Mouse (Mus musculus) A20 (cell line): ENCODE measurements around the gene Pak2.
A peak's percentile ranks its signal among the peaks of the same experiment; 100 is the strongest.
"Not testable (repeated sequence)": the region's sequence is repeated elsewhere in the genome, so short reads cannot be mapped to it uniquely, and the experiment has no call there.

Experiments used
- DNase-seq: peaks from one replicate; pipeline ENCODE4 v3.0.0-alpha.2; 2011; ENCODE audit warnings: low read depth, low spot score

Pak2 gene

DNA sequence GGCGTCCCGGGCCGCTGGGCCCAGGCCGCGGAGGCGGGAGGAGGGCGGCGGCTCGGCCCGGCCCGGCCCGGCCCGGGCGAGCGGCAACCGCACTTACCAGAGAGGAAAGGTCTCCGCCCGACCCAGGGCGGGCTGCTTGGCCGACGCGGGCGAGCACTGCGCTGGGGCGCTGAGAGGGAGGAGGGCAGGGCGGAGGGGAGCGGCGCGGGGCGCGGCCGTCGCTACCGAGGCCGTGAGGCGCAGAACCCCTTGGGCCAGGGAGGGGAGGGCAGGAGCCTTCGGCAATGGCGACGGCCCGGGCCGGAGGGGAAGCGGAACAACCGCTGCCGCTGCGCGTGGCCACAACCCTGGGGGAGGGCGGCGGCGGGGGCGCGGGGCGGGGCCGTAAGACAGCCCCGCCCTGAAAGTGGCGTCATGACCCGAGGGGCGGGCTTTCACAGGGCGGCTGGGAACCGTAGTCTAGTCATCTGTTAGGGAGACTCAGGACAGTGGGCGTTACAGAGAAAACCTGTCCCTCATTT is at the start of gene Pak2:
Gene Pak2, minus strand, starts transcription at position 352 of the 521 bp plus-strand sequence.
- peak; percentile 90 for DNase-seq

GRCm38 (mm10) chr16:32127046-32127445 is 47.9 kb upstream of the Pak2 start:
- no peak for DNase-seq

GRCm38 (mm10) chr16:32125364-32125763 is 46.2 kb upstream of the Pak2 start:
- no peak for DNase-seq

- peak; percentile 93 for DNase-seq
These were observed 45.5 kb upstream of the Pak2 start for GRCm38 (mm10) chr16:32124444-32125335.

DNA sequence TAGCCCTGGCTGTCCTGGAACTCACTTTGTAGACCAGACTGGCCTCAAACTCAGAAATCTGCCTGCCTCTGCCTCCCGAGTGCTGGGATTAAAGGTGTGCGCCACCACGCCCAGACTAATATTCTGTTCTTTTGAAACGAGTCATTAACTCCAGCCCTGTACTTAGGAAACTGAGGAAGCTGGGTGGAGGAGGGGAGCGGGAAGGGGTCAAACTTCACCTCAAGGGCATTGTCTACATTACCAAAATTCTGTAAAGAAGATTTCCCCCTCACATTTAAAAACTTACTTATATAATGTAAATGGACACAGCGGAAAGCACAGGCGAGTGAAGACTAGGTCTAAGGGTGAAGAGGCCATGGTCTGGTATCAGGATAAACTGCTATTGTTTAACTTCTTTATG is 44.9 kb upstream of the Pak2 start:
- DNase-seq: no peak

GRCm38 (mm10) chr16:32120454-32120853 is 41.3 kb upstream of the Pak2 start:
- no peak for DNase-seq

DNA sequence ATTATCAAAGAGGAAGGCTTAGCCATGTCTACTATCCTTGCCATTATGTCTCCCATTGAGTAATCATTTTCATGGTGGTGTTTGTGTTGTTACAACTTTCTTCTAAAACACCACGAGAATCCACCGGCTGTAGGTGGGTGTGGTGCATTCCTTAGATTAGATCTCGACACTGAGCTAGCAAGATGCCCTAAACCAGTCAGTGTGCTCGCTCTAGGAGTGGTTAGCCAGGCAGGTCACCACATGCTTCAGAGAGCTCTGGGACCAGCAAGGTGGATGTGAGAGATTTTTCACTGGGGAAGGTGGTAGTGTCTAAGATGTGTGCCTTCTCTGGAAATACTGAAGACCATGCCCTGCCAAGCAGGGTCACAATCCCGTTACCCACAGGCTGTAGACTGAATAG is 37.0 kb upstream of the Pak2 start:
- no peak for DNase-seq

GRCm38 (mm10) chr16:32115781-32116180 is 36.6 kb upstream of the Pak2 start:
- DNase-seq: no peak

DNA sequence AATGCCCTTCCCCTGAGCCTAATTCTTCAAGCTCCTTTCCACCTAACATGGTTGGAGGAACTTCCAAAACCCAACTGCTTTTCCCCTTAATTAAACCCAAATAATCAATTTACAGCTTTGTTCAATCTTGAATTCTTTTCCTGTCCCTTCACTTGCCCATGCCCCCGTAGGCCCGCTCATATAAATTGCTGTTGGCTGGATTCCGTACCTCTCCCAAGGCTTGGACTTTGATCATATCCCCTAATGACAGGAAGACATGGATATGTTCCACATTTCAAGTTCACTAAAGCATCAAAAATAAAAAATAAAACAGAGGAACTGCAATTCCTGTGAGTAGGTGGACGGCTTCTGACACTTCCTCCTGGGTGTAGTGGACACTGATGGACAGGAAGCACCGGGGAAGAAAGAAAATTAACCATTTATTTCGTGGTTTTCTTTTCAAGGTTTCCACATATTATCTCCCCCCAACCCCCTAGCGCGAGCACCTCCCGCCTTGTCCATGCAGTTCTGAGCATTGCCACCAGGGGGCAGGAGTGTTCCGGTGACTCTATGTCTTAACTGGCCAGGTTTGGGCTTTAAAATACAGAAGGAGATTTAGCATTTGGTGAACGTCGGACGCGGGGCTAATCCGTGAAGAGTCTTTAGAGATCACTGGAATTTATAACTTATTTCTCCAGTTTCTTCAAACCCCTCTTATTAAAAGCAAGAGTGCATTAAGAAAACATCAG is 36.0 kb upstream of the Pak2 start:
- peak; percentile 83 for DNase-seq

- DNase-seq: no peak
These were observed 35.3 kb upstream of the Pak2 start for GRCm38 (mm10) chr16:32114406-32114805.

DNA sequence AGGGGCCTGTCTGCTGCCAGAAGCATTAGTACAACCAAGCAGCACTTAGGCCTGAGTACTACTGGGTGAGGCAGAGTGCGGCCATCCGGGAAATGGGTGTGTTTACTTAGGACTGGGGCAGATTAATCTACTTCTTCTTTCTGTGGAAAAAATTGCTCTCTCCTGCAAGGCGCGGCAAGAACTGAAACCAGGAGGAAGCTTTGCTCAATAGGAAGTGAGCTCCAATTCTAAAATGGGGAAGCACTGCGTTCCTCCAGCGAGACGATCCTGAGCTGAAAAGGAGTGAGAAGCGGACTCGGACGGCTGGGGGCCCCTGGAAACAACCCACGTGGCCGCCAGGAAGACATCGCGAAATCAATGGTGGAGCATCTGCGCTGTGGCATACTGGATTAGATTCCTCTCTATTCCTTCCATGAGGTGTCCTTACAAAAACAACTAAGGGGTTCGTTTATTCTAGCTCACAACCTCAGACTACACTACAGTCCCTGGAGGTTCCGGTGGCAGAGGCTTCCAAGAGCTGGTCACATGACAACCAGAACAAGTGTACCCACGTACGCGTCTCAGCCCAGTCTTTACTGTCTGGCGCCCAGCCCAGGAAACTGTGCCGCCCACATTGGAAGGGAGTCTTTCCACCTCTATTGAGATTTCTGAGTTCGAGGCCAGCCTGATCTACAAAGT is 34.5 kb upstream of the Pak2 start:
- peak; percentile 62 for DNase-seq

DNA sequence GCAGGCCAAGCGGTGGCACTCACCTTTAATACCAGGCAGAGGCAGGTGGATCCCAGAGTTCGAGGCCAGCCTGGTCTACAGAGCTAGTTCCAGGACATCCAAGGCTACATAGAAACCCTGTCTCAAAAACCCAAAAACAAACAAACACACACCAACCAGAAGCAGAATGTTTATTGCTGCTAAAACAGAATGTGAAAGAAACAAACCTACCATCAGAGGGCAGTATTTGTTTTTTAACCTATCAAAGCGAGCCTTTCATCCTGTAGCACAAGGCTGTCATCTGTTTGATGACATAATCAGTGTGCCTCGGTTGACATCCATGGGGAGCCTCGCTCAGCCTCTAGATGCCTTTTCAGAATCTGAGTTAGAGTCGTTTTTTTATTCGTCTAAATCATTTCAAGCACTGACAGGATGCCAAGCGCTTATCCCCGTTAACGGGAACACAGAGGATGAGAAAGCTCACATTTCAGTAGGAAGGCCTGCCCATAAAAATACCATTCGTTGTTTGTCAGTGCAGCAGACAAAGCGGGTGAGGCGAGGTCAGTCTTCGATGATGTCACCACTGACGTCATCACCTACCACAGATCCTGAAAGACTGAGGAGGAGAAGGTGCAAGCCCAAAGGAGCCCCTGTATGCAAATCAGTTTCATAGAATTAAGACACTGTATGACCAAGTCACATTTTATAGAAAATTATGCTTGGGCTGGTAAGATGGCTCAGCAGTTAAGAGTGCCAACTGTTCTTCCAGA is 32.0 kb upstream of the Pak2 start:
- DNase-seq: peak; percentile 65

- no peak for DNase-seq
These were observed 29.4 kb upstream of the Pak2 start for GRCm38 (mm10) chr16:32108578-32108977.

DNA sequence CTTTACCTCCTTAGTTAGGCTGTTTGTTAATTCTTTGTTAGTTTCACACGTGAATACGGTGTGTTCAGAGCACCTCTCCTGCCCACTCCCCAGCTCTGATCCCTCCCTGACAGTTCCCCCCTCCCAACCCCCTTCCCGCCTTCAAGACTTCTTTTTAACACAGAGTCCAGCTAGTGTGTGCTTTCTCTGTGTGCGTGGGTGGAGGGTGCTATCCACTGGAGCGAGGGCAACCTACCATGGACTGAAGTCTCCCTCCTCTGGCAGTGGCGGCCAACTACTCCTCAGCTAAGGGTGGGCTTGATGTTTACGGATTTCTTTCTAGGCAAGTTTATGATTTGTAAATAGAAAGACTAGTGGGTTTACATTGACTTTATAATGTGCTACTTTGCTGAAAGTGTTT is 29.0 kb upstream of the Pak2 start:
- DNase-seq: no peak

GRCm38 (mm10) chr16:32107342-32108045 is 28.4 kb upstream of the Pak2 start:
- DNase-seq: no peak

DNA sequence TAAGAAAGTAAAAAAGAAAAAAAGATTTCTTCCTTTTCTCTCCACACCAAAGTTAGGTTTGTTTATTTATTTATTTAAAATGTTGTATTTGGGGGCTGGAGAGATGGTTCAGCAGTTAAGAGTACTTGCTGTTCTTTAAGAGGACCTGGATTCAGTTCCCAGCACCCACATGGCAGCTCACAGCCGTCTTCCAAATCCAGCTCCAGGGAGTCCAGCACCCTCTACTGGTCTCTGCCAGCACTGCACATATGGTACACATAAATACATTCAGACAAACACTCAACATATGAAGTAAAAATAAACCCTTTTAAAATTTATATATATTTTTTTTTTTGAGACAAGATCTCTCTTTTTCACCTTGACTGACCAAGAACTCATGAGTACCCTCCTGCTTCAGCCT is 26.6 kb upstream of the Pak2 start:
- DNase-seq: no peak

DNA sequence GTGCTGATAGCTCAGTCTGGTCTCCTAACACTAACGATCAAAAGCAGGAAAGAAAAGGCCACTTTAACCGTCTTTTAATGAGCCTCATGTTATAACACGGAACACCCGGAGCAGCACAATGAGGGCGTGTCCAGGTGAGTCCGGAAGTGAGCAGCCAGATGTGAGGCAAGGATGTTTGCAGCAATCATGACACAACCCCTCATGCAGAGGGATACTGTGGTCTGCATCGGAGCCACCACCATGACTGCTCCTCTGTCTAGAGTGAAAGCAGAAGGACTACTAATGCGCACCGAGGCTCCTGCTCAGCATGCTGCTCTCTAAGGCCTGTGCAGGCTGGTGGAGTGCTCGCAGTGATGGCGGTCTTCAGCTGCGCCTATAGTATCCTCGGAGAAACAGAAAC is 23.2 kb upstream of the Pak2 start:
- no peak for DNase-seq

DNA sequence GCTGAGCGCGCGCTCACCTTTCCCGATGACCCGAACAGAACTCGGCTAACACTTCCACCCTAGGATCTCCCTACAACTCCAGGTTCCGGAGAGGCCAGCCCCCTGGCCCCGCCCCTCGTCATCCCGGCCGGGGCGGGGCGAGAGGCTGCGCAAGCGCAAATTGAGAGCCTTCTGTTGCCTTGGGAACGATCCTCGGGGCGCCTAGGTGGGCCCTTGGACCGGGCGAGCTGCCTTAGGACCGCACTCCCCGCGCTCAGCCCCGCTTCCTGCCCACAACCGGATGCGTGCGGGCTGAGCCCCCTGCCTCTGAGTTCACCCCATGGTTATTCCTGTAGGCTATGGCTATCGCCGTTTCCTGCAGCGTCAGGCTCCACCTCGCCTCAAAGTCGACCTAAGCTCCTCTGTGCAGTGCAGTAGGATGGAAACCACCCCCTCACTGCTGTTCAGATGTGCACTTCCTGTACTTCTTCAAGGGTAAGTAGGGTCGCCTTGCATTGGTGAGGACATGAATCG is 20.6 kb upstream of the Pak2 start, which contains the start of the genes Pigx and Cep19:
Gene Pigx, minus strand, starts transcription at position 103 of the 513 bp plus-strand sequence.
Gene Cep19, plus strand, starts transcription at position 163 of the 513 bp plus-strand sequence.
- DNase-seq: peak; percentile 94

- no peak for DNase-seq
These were observed 19.9 kb upstream of the Pak2 start for GRCm38 (mm10) chr16:32098897-32099637.

DNA sequence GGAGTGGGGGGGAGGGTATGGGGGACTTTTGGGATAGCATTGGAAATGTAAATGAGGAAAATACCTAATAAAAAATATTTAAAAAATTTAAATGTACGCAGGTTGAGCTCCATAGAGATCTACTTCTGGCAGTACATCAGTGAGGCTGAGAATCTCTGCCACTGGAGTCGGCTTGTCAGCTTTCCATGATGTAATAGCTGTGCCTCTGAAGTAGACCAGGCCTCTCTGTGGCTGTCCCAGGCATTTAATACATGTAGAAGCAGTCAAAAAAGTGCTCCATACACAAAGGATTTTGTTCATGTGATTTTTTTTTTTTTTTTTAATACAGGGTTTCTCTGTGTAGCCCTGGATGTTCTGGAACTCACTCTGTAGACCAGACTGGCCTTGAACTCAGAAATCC is 18.6 kb upstream of the Pak2 start:
- DNase-seq: not testable (repeated sequence)
